Mouse (Mus musculus): ENCODE measurements around the gene Sept5.

Gene Sept5

GRCm38 (mm10) chr16:18613301-18613700 lies 16.5 kb downstream of the Sept5 start:
- DNase-seq (ENCODE audit: low spot score in 2 of 2), result no peak

- DNase-seq (ENCODE audit: low spot score in 2 of 2), result no peak
Measured at GRCm38 (mm10) chr16:18611752-18612151, 18.0 kb downstream of the Sept5 start.

- DNase-seq (ENCODE audit: low spot score in 2 of 2), result no peak
Measured at GRCm38 (mm10) chr16:18609099-18609498, 20.7 kb downstream of the Sept5 start.

- no peak for DNase-seq (ENCODE audit: low spot score in 2 of 2)
Measured at GRCm38 (mm10) chr16:18608226-18608625, 21.5 kb downstream of the Sept5 start.

GRCm38 (mm10) chr16:18605705-18606104 lies 24.0 kb downstream of the Sept5 start:
- no peak for DNase-seq (ENCODE audit: low spot score in 2 of 2)

- no peak for DNase-seq (ENCODE audit: low spot score in 2 of 2)
Measured at GRCm38 (mm10) chr16:18604267-18604701, 25.5 kb downstream of the Sept5 start.

- no peak for DNase-seq (ENCODE audit: low spot score in 2 of 2)
Measured at GRCm38 (mm10) chr16:18601447-18601846, 28.3 kb downstream of the Sept5 start.

GRCm38 (mm10) chr16:18598006-18598405 lies 31.7 kb downstream of the Sept5 start:
- no peak for DNase-seq (ENCODE audit: low spot score in 2 of 2)

- DNase-seq (ENCODE audit: low spot score in 2 of 2), result no peak
Measured at GRCm38 (mm10) chr16:18596255-18596654, 33.5 kb downstream of the Sept5 start.

- no peak for DNase-seq (ENCODE audit: low spot score in 2 of 2)
Measured at GRCm38 (mm10) chr16:18593930-18594329, 35.8 kb downstream of the Sept5 start.

GRCm38 (mm10) chr16:18591047-18592018 lies 38.4 kb downstream of the Sept5 start:
- no peak for DNase-seq (ENCODE audit: low spot score in 2 of 2)

- no peak for DNase-seq (ENCODE audit: low spot score in 2 of 2)
Measured at GRCm38 (mm10) chr16:18589804-18590790, 39.7 kb downstream of the Sept5 start, which contains the start of gene Tbx1. Tbx1 (minus strand) TSS chr16:18590671.

- DNase-seq (ENCODE audit: low spot score in 2 of 2), result no peak
Measured at GRCm38 (mm10) chr16:18589080-18589621, 40.6 kb downstream of the Sept5 start.

- no peak for DNase-seq (ENCODE audit: low spot score in 2 of 2)
Measured at GRCm38 (mm10) chr16:18588738-18589055, 41.1 kb downstream of the Sept5 start.

- DNase-seq (ENCODE audit: low spot score in 2 of 2), result no peak
Measured at GRCm38 (mm10) chr16:18587847-18588737, 41.7 kb downstream of the Sept5 start.

- DNase-seq (ENCODE audit: low spot score in 2 of 2), result no peak
Measured at GRCm38 (mm10) chr16:18586906-18587546, 42.7 kb downstream of the Sept5 start.

- DNase-seq (ENCODE audit: low spot score in 2 of 2), result no peak
Measured at GRCm38 (mm10) chr16:18586076-18586905, 43.5 kb downstream of the Sept5 start.

GRCm38 (mm10) chr16:18585676-18586075 lies 44.1 kb downstream of the Sept5 start:
- DNase-seq (ENCODE audit: low spot score in 2 of 2), result no peak

- no peak for DNase-seq (ENCODE audit: low spot score in 2 of 2)
Measured at GRCm38 (mm10) chr16:18584901-18585510, 44.7 kb downstream of the Sept5 start.
